Mouse (Mus musculus): ENCODE data around the gene Exoc6b. TPM values are rescaled to one million over a fixed set of nuclear protein-coding genes. Genes with fewer than 3 reads are reported as not detected.
"Not testable (repeated sequence)": the region's sequence is repeated elsewhere in the genome, so short reads cannot be mapped to it uniquely, and the experiment has no call there.

Exoc6b gene
- total RNA-seq (2021) = 40.2 and 55.0 TPM in 2 replicates
- long read RNA-seq, partial matches to known transcripts = 4 of 4 reads
- long read RNA-seq, other reads (novel, unspliced or antisense) = 0 of 4 reads

DNA sequence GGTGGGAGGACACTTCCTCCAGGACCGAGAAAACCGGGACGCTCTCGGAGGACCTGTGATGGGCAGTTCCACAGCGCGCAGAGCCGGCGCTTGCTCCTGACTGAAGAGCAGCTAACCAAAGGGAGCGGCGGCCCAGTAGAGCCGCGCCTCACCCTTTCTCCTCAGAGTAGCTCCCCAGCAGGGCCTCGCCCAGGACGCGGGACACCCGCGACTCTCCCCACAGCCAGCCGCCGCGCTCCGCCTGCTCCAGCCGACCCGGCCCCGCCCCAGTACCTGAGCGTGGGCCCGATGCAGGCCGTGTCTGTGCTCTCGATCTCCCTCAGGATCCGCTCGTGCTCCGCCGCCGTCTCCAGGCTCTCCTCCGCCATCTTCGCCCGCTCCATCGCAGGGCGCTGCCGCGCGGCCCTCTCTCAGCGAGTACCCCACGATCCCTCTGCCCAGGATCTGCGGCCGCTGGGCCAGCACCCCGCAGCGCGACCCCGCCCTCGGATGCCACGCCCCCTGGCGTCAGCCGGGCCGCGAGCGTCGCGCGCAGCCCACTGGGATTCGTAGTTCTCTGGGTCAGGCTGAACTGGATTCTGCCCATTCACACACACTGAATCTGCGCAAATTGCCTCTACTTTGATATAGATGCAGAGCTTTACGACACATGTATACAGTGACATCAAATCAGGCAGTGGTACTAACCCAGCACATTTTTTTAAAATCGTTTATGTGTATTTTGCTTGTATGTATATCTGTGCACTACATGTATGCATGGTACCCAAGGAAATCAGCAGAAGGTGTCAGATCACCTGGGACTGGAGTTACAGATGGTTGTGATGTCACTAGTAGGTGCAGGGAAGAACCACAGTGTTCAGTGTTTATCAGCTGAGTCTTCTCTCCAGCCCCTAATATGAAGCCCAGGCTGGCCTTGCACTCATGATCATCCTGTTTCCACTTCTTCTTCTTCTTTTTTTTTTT is at the start of gene Exoc6b:
Gene Exoc6b (minus strand): TSS at position 491 of the 963 bp plus-strand sequence.
- DNase-seq = peak; percentile 93

DNA sequence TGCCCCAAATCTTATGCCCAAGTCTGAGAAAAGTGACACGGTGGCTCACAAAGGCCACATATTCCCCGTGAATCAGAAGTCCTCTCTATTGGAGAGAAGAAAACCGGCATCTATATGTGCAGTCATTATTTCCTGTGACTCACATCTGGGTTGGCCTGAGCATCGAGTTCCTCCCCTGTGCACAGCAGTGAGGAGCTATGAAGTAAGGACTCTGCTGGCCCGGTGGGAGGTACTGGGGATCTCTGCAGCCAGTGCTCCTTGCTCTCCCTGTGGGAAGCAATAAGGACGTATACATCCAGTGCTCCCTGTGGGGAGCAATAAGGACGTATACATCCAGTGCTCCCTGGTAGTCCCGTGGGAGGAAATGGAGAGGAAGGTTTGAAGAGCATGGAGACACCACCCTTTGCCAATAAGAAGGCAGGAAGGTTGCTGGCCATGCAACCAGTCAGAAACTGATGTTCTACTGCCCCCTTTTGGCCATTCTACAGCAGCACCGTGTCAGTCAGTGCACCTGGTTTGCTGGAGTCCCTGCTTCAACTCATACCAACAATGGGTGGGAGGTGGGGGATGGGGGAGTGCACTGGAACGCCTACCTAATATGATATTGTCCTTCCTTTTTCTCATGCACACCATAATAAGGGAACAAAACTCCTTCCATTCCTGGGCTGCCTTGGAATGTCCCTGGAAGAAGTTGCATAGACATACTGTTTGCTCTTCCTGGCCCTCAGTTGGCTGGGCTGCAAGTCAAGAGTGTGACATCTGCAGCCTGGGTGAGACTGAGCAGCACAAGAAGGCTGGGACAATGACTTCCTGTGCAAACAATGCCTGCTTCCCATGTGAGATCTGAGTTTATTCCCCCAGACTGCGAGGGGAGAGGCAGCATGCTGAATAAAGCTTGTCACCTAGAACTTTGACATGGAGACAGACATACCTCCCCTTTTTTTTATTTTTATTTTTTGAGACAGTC is 48.5 kb upstream of the Exoc6b start:
- peak; percentile 40 for DNase-seq

DNA sequence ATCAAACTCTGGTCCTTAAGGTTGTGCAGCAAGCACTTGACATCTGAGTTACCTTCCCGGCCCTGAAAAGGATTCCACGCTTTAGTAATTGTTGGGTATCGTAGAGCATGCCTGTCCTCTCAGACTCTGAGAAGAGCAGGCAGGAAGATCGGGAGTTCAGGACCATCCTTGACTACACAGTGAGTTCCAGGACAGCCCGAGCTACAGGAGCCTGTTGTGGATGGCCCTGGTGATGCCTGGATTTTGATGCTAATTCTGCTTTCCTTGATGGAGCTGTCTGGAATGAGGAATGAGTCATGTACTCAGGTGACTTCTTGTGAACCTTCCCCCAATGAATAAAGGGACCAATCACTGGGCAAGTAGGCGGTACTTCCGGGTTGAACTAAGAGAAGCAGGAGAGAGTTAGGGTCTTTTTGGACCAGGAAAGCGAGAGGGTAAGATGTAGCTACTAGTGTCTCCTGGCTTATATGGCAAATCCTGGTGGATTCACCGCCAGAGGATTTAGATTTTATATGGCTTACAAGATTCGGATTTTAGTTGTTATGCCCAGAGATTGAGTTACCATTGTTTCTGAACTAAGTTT is 35.8 kb upstream of the Exoc6b start:
- no peak for DNase-seq

DNA sequence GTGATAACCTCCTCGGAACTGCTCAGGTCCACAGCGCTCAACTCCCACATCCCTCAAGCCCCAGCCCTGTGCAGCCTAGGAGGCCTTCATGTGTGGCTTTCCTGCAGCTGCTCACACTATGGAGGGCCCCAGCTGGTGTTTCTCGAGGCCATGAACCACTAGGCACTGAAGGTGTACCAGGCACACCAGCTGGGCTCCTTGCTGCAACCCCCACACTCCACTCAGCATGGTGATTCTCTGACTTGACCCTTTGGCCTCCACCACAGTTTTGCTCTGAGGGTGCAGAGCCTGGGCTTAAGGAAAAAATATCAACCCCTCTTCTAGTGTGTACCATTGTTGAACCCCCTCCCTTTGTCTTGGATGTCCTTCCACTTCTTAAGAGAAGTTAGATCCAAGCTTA is 34.0 kb upstream of the Exoc6b start:
- no peak for DNase-seq

DNA sequence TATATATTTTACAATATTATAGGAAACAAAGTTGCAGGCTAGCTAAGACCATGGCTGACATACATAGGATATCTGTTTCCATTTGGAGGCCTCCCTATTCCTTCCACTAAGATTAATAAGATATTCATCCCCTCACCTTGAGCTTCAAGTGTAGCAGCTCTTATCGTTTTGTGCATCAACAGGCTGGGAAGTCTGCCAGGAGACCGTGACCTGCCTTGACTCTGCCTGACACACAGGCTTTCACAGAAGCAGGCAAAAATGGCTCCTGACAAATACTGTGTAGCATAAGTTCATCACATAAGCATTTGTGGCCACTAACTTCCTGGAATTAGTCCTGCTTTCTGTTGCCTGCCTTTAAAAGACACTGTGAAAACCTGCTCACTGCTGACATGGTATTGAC is 27.1 kb upstream of the Exoc6b start:
- peak; percentile 79 for DNase-seq

DNA sequence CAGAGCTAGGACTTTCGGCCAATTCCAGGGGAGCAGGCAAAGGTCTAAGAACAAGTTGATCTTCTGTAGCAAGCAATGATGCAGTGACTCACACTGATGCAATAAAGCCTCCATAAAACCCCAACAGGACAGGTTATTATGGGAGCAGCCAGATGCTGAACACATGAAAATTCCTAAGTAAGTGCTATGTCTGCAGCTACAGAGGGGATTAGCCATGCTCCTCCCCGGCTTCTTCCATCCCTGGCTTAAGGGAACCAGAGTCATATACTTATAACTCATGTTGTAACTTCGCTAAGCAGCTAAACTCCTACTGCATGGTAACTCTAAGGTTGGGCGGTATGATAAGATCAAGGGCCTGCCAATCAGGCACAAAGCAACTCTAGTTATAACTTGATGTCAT is 18.1 kb upstream of the Exoc6b start:
- no peak for DNase-seq

DNA sequence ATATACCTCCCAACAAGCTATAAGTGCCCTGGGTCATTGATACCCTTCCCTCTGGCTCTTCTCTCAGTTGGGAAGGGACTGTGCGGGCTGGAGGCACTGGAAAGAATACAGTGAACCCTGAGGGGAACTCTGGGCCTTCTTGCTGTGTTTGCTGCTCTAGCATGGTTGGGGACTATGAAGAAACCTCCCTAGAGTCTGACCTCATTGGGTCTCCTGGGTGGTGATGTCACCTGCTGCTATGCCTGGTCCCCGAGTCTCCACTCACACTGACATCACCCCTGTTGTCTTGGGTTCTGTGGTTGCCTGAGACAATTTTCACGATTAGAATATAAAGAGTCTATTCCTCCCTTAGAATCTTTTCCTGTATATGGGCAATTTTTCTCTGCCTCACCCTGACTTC is 17.3 kb upstream of the Exoc6b start:
- DNase-seq = no peak

DNA sequence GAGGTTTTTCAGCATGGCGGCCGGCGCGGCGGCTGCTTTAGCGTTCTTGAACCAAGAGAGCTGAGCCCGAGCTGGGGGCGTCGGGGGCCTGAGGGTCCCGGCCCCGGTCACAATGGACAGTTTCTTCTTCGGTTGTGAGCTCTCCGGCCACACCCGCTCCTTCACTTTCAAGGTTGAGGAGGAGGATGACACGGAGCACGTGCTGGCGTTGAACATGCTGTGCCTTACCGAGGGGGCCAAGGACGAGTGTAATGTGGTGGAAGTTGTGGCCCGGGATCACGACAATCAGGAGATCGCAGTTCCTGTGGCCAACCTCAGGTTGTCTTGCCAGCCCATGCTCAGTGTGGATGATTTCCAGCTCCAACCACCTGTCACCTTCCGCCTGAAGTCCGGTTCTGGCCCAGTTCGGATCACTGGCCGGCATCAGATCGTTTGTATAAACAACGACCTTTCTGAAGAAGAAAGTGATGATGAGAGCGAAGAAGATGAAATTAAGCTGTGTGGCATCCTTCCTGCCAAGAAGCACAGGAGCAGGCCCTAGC is 6.9 kb upstream of the Exoc6b start:
- DNase-seq = not testable (repeated sequence)

DNA sequence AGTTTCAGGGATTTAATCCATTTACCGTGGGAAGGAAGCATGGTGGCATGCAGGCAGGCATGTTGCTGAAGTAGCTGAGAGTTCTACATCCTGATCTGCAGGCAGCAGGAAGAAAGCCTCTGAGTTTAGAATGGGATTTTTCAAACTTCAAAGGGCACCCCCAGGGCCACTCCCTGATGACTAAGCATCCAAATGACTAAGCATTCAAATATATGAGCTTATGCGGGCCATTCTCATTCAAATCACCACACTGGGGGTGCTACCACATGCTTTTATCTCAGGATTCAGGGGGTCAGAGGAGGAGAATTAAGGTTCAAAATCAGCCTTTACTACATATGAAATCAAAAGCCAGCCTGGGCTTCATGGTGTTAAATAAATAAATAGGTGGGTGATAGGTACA is 5.7 kb upstream of the Exoc6b start:
- no peak for DNase-seq

DNA sequence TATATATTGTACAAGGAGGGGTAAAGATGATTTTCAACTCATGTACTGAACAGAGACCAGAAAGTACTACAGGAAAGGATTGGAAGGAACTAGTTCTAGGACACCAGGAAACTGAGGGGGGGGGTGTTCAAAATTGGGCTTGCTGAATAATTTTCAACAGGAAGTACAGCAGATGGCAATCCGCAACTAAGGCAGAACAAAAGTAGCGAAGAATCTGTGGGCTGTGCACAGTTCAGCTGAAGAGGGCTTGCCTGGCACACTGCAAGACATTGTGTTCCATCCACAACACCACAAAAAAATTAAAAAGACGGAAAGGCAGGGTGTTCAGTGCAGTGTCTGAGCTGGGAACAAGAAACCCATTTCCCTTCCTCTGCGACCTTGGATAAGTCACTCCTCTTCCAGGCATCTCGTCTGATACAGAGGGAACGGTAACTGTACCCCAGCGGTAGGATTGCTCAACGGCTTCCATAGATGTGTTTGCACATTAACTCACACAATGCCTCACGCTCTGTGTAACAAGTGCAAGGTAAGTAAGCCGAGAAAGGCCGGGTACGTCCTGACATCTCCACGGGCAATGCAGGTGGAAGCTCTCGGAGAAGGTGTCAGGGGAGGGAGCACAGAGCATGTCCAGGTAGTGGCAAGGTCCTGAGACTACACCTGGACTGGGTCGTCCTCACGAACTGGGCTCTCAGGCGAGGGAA is 841 bp downstream of the Exoc6b start:
- DNase-seq = no peak

DNA sequence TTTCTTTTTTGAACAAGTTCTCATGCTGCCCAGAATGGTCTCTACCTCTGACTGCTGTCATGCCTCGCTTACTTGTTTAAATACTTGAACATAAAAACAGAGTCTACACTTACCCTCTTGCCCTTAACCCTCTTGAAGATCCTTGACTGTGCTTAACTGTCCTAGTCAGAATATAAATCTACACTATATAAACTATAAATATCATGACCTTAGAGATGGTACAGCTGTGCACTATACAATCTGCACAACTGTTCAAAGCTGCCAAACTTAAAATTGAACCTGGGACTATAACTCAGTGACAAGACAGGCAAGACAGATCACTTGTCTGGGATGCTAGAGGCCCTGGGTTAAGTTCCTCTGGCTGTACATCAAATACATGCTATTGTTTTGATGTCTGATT is 11.7 kb downstream of the Exoc6b start:
- DNase-seq = no peak

DNA sequence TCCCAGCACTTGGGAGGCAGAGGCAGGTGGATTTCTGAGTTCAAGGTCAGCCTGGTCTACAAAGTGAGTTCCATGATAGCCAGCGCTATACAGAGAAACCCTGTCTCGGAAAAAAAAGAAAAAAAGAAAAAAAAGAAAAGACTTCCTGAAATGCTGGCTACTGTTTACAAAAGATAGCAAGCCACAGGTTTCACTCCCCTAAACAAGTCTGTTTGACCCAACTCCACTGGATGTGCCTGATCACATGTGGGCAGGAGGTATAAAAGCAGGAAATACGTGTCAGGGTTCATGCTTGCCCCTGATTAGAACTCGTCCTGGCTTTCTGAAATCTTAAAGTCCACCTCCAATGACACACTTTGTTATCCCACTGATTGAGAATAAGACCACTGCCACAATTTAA is 18.2 kb downstream of the Exoc6b start:
- DNase-seq = no peak

DNA sequence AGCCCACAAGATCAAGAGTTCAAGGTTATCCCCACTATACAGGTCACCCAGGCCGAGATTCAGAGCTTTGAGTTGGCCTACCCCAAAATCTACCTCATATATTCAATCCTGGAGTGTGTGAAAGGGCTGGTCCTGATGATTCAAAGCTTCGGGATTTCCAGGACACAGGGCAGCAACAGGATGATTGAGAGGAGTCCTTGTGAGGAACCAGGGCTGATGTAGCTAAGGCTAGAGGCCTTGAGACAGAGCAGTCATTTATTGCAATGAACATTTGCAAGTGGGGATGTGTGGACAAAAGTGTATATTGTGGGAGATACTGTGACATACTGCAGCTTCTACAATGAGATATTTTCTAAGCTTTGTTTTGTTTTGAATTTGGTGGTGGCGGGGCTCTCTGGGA is 22.8 kb downstream of the Exoc6b start:
- DNase-seq = peak; percentile 6

DNA sequence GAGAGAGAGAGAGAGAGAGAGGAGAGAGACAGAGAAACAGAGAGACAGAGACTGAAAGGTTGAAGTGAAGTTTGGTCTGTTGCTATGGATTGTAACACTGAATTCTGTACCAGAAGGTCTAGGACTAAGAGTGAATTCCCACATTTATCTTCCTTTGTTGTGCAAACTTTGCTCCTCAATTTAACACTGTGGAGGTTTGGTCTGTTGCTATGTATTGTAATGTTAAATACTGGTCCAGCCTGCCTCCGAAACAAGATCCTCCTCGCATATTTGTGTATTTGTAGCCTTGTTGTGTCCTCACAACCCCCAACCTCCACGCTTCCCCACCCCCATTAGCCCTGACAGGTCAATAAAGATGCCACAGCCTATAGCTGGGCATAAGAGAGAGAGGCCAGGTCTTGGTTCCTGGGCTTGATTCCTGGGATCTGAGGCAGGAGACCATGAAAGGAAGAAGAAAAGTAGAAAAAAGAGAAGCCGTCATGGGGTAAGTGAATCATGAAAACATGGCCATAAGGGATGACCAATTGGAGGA is 24.6 kb downstream of the Exoc6b start:
- DNase-seq = no peak

DNA sequence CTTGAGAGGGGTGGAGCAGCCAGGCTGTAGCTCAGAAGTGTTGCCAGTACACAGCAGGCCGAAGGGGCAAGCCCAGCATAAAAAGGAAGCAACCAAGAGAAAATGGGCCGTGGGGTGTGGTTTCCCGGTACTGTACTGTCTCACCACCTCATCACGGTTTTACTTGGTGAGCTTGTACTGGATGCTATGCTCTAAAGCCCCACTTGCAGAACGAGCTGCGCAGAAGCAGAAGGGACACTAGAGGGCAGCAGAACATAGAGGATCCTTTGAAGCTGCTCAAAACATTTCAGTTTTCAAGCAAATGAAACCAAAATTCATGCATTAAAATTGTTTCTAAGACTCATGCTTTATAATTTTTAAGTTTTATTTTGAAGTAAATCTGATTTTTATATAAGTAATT is 31.6 kb downstream of the Exoc6b start:
- DNase-seq = peak; percentile 48

DNA sequence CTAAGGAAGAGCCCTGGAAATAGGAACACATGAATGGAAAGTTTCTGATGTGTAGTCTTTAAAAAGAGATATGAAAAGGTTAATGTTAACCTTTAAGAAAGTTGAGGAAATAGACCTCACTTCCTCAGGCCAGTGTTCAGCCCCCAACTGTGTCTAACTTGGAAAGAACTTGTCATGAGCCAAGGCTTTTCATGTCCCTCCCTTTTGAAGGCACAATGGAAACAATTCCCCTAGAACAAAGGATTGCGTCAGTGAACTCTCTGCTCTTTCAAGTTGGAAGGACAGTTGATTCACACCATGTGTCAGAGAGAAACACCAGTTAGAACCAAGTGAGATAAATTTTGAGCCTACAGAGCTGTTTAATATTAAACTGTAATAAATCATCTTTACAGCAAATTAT is 39.6 kb downstream of the Exoc6b start:
- DNase-seq = no peak

DNA sequence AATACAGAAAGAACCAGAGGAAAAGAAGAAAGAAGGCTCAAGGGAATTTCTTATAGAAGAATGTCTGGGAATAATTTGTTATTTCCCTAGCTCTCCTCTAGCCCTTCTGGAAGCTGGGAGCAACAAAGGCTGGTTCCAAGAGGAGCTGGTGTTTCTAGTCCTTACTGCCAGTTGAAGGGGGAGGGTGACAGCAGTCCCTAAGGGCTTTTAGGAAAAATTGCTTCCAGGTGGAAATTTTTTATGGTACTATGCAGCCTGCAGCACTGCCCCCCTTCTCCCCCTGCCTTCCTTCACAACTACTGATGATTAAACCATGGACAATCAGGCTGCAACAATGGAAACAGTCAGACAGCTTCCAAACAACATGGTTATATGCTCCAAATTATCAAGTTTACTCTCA is 44.9 kb downstream of the Exoc6b start:
- no peak for DNase-seq

DNA sequence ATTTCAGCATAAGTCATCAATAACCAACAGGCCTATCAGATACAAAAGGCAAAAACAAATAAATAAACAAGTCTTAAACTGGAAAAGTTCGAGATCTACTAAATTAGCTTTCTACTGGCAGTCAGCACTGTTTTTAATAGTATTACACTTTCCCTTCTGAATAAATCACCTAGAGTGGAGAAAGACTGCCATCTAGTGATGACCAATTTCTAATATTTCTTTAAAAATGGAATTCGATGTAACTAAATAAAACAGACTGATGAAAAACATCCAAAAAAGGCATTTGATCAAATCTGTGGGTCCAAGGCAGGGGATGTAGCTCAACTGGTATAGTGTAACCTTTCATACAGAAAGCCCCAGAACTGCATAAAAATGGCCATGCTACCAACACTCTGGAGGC is 52.3 kb downstream of the Exoc6b start:
- DNase-seq = no peak

DNA sequence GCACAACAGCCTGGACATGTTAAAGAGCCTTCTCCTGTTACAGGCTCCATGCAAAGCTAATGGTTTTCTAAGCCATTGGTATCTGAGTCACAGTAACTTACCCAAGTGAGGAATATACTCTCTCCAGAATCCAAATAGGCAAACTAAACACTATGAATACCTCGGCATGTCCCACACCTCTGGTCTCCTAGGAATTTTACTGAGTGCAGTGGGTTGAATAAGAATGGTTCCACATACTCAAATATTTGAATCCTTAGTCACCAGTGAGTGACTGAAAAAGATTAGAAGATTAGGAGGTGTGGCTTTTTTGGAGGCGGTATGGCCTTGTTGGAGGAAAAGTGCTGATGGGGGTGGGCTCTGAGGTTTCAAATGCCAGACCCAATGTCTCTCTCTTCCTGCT is 55.4 kb downstream of the Exoc6b start:
- DNase-seq = no peak

DNA sequence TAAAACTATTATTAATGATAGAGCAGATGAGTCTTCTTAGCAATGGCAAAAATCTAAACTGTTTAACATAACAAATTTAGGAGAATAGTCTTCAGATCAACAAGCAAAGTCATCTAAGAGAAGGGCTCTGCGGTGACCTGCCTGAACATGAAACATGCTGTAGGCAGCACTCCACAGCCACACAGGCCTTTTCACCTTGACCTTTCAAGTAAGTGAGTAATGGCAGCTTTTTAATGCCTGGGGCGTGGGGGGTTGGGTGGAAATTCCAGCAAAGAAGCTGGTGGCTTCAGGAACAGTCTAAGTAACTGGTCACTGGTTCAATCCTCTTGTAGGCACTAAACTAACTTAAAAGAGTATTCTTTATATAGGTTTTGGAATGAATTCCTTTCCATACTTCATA is 58.9 kb downstream of the Exoc6b start:
- peak; percentile 58 for DNase-seq

DNA sequence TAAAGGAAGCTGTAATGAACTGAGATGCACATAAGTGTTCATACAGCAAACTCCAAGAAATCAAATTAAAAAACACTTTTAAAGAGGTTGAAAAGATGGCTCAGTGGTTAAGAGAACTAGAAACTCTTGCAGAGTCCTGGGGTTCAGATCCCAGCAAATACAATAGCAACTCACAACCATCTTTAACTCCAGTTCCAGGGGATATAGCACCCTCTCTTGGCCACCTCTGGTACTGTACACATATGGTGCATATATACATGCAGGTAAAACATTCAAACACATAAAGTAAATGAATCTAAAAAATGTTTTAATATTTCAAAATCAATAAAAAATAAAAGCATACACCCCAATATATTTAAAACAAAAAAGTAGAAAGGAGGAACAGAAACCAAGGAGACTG is 73.9 kb downstream of the Exoc6b start:
- DNase-seq = no peak
